Mouse (Mus musculus) spleen, postnatal 14 days (tissue): ENCODE measurements around the gene Gm10715.
"Not testable (repeated sequence)": the region's sequence is repeated elsewhere in the genome, so short reads cannot be mapped to it uniquely, and the experiment has no call there.

ENCODE experiments used
- DNase-seq, 2 experiments: peaks; one replicate each; pipeline ENCODE4 v3.0.0; 2021 to 2022; ENCODE audit warnings: low spot score in 2 of 2

The Gm10715 gene

GRCm38 (mm10) chr9:3024912-3025467, 11.7 kb upstream of the Gm10715 start, which contains the start of gene Gm10717:
Gene Gm10717 (plus strand): TSS chr9:3025417.
- peak; percentile 64 for DNase-seq

DNA sequence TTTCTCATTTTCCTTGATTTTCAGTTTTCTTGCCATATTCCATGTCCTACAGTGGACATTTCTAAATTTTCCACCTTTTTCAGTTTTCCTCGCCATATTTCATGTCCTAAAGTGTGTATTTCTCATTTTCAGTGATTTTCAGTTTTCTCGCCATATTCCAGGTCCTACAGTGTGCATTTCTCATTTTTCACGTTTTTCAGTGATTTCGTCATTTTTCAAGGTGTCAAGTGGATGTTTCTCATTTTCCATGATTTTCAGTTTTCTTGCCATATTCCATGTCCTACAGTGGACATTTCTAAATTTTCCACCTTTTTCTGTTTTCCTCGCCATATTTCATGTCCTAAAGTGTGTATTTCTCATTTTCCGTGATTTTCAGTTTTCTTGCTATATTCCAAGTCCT, 11.0 kb upstream of the Gm10715 start:
- peak; percentile 84 to 86 for DNase-seq

- not testable (repeated sequence) for DNase-seq
These were observed 10.5 kb upstream of the Gm10715 start for GRCm38 (mm10) chr9:3026136-3026535.

DNA sequence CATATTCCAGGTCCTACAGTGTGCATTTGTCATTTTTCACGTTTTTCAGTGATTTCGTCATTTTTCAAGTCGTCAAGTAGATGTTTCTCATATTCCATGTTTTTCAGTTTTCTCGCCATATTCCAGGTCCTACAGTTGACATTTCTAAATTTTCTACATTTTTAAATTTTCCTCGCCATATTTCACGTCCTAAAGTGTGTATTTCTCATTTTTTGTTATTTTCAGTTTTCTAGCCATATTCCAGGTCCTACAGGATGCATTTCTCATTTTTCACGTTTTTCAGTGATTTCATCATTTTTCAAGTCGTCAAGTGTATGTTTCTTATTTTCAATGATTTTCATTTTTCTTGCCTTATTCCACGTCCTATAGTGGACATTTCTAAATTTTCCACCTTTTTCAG, 9.9 kb upstream of the Gm10715 start:
- not testable (repeated sequence) for DNase-seq

DNA sequence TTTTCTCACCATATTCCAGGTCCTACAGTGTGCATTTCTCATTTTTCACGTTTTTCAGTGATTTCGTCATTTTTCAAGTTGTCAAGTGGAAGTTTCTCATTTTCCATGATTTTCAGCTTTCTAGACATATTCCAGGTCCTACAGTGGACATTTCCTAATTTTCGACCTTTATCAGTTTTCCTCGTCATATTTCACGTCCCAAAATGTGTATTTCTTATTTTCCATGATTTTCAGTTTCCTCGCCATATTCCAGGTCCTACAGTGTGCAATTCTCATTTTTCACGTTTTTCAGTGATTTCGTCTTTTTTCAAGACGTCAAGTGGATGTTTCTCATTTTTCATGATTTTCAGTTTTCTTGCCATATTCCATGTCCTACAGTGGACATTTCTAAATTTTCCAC, 9.5 kb upstream of the Gm10715 start:
- not testable (repeated sequence) for DNase-seq

- DNase-seq: peak; percentile 47 to 49
These were observed 7.2 kb upstream of the Gm10715 start for GRCm38 (mm10) chr9:3029276-3030000.

- DNase-seq: not testable (repeated sequence)
These were observed 5.9 kb upstream of the Gm10715 start for GRCm38 (mm10) chr9:3030677-3031318.

DNA sequence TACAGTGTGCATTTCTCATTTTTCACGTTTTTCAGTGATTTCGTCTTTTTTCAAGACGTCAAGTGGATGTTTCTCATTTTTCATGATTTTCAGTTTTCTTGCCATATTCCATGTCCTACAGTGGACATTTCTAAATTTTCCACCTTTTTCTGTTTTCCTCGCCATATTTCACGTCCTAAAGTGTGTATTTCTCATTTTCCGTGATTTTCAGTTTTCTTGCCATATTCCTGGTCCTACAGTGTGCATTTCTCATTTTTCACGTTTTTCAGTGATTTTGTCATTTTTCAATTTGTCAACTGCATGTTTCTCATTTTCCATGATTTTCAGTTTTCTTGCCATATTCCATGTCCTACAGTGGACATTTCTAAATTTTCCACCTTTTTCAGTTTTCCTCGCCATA, 2.4 kb upstream of the Gm10715 start, which contains the start of gene Gm17535:
TSS of gene Gm17535 (plus strand) at position 301 of the 400 bp plus-strand sequence.
- not testable (repeated sequence) for DNase-seq

GRCm38 (mm10) chr9:3038161-3038560, 1.5 kb downstream of the Gm10715 start:
- DNase-seq: not testable (repeated sequence)
